Mouse (Mus musculus): ENCODE measurements at regions not wholly inside any gene's neighbourhood (a gene's known extent, or its start where the extent isn't known, plus 50 kb on each side); places are given as distances from the start of the nearest gene placed in this dataset.

DNA sequence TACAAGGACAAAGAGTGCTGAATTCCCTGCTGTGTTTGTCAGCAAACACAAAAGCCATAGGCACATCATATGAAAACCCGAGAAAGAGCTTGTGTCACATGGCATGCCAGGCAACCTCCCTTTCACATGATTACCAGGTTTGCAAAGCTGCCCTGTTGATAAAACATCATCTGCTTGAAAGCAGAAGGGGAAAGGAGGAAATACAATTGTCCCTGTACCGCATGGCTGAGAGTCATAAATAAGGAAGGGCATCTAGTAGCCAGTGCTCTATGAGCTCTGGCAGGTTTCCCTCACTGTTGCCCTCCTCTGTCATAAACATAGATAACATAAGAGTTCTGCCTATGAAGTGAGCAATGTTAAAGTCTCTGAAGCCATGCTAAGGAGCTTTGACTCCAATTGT is 86.8 kb upstream of the Gadd45a start:
- Histone ChIP-seq H3K4me3 (ENCODE audit: insufficient read depth, low read length) (no peak overlapping the region), H3K27ac (ENCODE audit: insufficient read depth, low read length) (no peak overlapping the region), H3K4me1 (ENCODE audit: control insufficient read depth, insufficient read depth, low read length) (no peaks in the 10 kb centered on the region)
- TF ChIP-seq POLR2A (IDR thresholded peaks at IDR 0.05; ENCODE audit: low read depth, low read length) (no peak), CTCF (IDR thresholded peaks at IDR 0.05; ENCODE audit: borderline replicate concordance, insufficient read depth, low read length) (no peak)

- TF ChIP-seq CTCF (IDR thresholded peaks at IDR 0.05; ENCODE audit: borderline replicate concordance, insufficient read depth, low read length) = no peak
- TF ChIP-seq POLR2A (IDR thresholded peaks at IDR 0.05; ENCODE audit: low read depth, low read length) = no peak
- Histone ChIP-seq H3K27ac (ENCODE audit: insufficient read depth, low read length) (no peak overlapping the region), H3K4me3 (ENCODE audit: insufficient read depth, low read length) (no peak overlapping the region), H3K4me1 (ENCODE audit: control insufficient read depth, insufficient read depth, low read length) (no peaks in the 10 kb centered on the region)
These were observed 85.8 kb upstream of the Gadd45a start for GRCm38 (mm10) chr6:67123071-67123470.

GRCm38 (mm10) chr6:67116306-67116705 is 79.0 kb upstream of the Gadd45a start:
- Histone ChIP-seq H3K4me1 (ENCODE audit: control insufficient read depth, insufficient read depth, low read length) (no peaks in the 10 kb centered on the region), H3K4me3 (ENCODE audit: insufficient read depth, low read length) (no peak overlapping the region), H3K27ac (ENCODE audit: insufficient read depth, low read length) (no peak overlapping the region)
- no peak for TF ChIP-seq POLR2A (IDR thresholded peaks at IDR 0.05; ENCODE audit: low read depth, low read length)
- TF ChIP-seq CTCF (IDR thresholded peaks at IDR 0.05; ENCODE audit: borderline replicate concordance, insufficient read depth, low read length) = no peak

DNA sequence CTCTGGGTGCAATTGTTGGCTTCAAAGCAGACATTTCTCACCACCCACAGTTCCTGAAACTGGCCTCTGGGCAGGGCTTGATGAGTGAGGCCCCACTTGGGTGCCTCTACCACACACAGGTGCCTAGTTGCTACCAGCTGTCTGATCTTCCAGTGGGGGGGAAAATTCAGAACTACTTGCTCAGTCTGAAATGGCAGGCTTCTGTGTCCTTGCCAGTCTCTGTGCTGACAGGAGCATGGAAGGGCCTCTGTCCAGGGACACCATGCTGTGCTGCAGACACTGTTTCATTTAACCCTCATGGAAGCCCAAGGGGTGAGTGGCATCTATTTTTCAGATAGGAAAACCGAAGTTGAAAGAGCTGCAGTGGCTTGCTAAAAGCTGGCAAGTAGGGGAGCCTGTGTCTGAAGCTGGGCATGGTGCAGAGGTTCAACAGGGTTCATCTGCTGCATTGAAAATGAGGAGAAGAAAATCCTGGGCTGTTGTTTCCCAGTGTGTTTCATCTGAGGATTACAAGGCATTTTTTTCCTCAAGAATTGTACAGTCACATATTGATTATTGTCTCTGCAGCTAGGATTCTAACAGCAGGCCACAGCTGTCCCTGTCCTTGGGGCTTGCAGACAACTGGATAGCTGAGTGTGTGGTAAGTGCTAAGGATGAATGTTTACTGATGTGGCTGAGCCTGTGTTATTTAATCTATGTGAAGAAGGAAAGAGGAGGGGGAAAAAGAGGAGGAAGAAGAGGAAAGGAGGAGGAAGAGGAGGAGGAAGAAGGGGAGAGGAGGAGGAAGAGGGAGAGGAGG is 78.4 kb upstream of the Gadd45a start:
- no peaks in the 10 kb centered on the region for H3K4me1 ChIP-seq (ENCODE audit: control insufficient read depth, insufficient read depth, low read length)
- TF ChIP-seq POLR2A (IDR thresholded peaks at IDR 0.05; ENCODE audit: low read depth, low read length) (no peak), CTCF (IDR thresholded peaks at IDR 0.05; ENCODE audit: borderline replicate concordance, insufficient read depth, low read length) (no peak)
- H3K4me3 ChIP-seq (ENCODE audit: insufficient read depth, low read length) = no peak overlapping the region
- H3K27ac ChIP-seq (ENCODE audit: insufficient read depth, low read length) = no peak overlapping the region

GRCm38 (mm10) chr6:67114753-67115152 is 77.5 kb upstream of the Gadd45a start:
- no peak for TF ChIP-seq CTCF (IDR thresholded peaks at IDR 0.05; ENCODE audit: borderline replicate concordance, insufficient read depth, low read length)
- TF ChIP-seq POLR2A (IDR thresholded peaks at IDR 0.05; ENCODE audit: low read depth, low read length) = no peak
- Histone ChIP-seq H3K27ac (ENCODE audit: insufficient read depth, low read length) (no peak overlapping the region), H3K4me3 (ENCODE audit: insufficient read depth, low read length) (no peak overlapping the region), H3K4me1 (ENCODE audit: control insufficient read depth, insufficient read depth, low read length) (no peaks in the 10 kb centered on the region)

- no peak overlapping the region for H3K4me3 ChIP-seq (ENCODE audit: insufficient read depth, low read length)
- H3K27ac ChIP-seq (ENCODE audit: insufficient read depth, low read length) = no peak overlapping the region
- TF ChIP-seq POLR2A (IDR thresholded peaks at IDR 0.05; ENCODE audit: low read depth, low read length) (no peak), CTCF (IDR thresholded peaks at IDR 0.05; ENCODE audit: borderline replicate concordance, insufficient read depth, low read length) (no peak)
- H3K4me1 ChIP-seq (ENCODE audit: control insufficient read depth, insufficient read depth, low read length) = no peaks in the 10 kb centered on the region
These were observed 76.5 kb upstream of the Gadd45a start for GRCm38 (mm10) chr6:67113686-67114278.

DNA sequence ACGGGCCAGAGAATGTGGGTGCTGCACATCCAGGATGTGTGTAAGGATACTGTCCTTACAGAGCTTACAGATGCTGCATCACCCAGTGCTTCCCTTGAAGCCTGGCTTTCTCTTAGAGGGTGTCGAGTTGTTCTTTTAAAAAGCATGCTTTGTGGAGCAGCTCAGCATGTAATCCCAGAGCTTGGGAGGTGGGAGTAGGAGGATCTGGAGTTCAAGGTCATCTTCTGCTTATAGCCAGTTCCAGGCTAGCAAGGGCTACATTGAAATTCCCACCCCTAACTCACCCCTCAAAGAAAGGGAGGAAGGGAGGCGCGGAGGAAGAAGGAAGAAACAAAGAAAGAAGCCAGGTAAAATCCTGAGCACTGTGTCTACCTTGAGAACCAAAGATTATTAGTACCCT is 76.0 kb upstream of the Gadd45a start:
- Histone ChIP-seq H3K4me1 (ENCODE audit: control insufficient read depth, insufficient read depth, low read length) (no peaks in the 10 kb centered on the region), H3K27ac (ENCODE audit: insufficient read depth, low read length) (no peak overlapping the region), H3K4me3 (ENCODE audit: insufficient read depth, low read length) (no peak overlapping the region)
- TF ChIP-seq POLR2A (IDR thresholded peaks at IDR 0.05; ENCODE audit: low read depth, low read length) (no peak), CTCF (IDR thresholded peaks at IDR 0.05; ENCODE audit: borderline replicate concordance, insufficient read depth, low read length) (no peak)

DNA sequence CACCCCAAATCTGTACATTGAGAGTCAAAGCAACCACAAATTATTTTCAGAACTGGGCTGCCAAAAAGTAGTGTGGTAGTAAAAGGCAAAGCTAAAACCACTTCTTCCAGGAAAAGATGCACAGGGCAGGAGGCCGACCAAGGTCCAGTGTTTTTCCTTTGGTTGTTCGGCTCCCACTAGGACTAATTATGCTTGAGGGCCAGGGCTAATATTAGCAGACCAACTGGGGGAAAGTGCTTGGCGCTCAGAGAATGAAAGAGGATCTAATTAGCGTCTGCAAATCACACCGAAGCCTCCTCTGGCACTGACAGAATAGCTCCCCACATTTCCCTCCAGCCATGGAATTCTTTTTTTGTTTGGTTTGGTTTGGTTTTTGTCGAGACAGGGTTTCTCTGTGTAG is 75.1 kb upstream of the Gadd45a start:
- TF ChIP-seq POLR2A (IDR thresholded peaks at IDR 0.05; ENCODE audit: low read depth, low read length) = no peak
- TF ChIP-seq CTCF (IDR thresholded peaks at IDR 0.05; ENCODE audit: borderline replicate concordance, insufficient read depth, low read length) = no peak
- Histone ChIP-seq H3K4me1 (ENCODE audit: control insufficient read depth, insufficient read depth, low read length) (no peaks in the 10 kb centered on the region), H3K27ac (ENCODE audit: insufficient read depth, low read length) (no peak overlapping the region), H3K4me3 (ENCODE audit: insufficient read depth, low read length) (no peak overlapping the region)

DNA sequence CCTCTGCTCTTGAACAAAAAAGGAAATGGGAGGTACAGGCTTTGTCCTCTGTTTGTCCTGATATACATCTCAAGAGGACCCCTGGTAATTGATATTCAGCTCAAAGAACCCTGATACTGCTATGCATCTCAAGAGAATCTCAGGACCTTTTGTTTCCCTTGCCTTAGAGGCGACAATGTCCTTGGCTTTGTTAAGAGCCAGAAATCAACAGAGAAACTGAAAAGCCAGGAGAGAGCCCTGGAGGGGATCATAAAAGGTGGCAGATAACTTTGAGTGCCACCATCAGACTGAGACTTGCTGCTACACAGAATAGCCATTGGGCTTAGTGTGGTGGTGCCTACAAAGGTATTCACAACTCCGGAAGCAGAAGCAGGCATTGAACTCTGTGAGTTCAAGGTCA is 74.3 kb upstream of the Gadd45a start:
- no peak overlapping the region for H3K27ac ChIP-seq (ENCODE audit: insufficient read depth, low read length)
- no peak overlapping the region for H3K4me3 ChIP-seq (ENCODE audit: insufficient read depth, low read length)
- TF ChIP-seq CTCF (IDR thresholded peaks at IDR 0.05; ENCODE audit: borderline replicate concordance, insufficient read depth, low read length) = no peak
- TF ChIP-seq POLR2A (IDR thresholded peaks at IDR 0.05; ENCODE audit: low read depth, low read length) = no peak
- H3K4me1 ChIP-seq (ENCODE audit: control insufficient read depth, insufficient read depth, low read length) = peaks cover under 1% of the 10 kb centered on the region; the same call in 1 of the 2 replicates

- TF ChIP-seq CTCF (IDR thresholded peaks at IDR 0.05; ENCODE audit: borderline replicate concordance, insufficient read depth, low read length) (no peak), POLR2A (IDR thresholded peaks at IDR 0.05; ENCODE audit: low read depth, low read length) (no peak)
- Histone ChIP-seq H3K4me3 (ENCODE audit: insufficient read depth, low read length) (no peak overlapping the region), H3K27ac (ENCODE audit: insufficient read depth, low read length) (no peak overlapping the region), H3K4me1 (ENCODE audit: control insufficient read depth, insufficient read depth, low read length) (peaks cover 9% of the 10 kb centered on the region)
These were observed 73.1 kb upstream of the Gadd45a start for GRCm38 (mm10) chr6:67110391-67110790.

Data from embryonic fibroblast, embryonic 13.5 days (primary cell).